Mouse (Mus musculus) forebrain, embryonic 15.5 days (tissue): ENCODE measurements around the gene Ctxn2. TPM values are rescaled to one million over a fixed set of nuclear protein-coding genes. Genes with fewer than 3 reads are reported as not detected.

Source experiments
- polyA plus RNA-seq: library from polyadenylated mRNA; unstranded; fragments of >200 nt; fragmentation: Nextera tagmentation; extraction: Ambion mirVana; gene quantifications from 2 replicates; pipeline ENCODE4 v1.2.1, GENCODE M21; 2015

The Ctxn2 gene
- polyA plus RNA-seq, 1 experiment from 2014 or later, result 4.7 TPM

Other genes with a start within 250 kb of the Ctxn2 start
- 4.4 and 6.2 TPM in 2 replicates for gene Slc24a5, start 68.6 kb upstream of the Ctxn2 start, polyA plus RNA-seq
- 262 TPM in 2 replicates for gene Myef2, start 13.0 kb upstream of the Ctxn2 start, polyA plus RNA-seq
- 0.06 TPM in 1 of 2 replicates, not detected in the other for gene Slc12a1, start 15.8 kb downstream of the Ctxn2 start, polyA plus RNA-seq
- 105 and 118 TPM in 2 replicates for gene Dut, start 110.5 kb downstream of the Ctxn2 start, polyA plus RNA-seq